Mouse (Mus musculus) kidney, postnatal 14 days (tissue): ENCODE data around the gene Gm11541.
A peak's percentile ranks its signal among the peaks of the same experiment; 100 is the strongest.
"Not testable (repeated sequence)": the region's sequence is repeated elsewhere in the genome, so short reads cannot be mapped to it uniquely, and the experiment has no call there.

ENCODE experiments used
- DNase-seq: peaks from one replicate; pipeline ENCODE4 v3.0.0; 2022; ENCODE audit warnings: mixed read lengths

The Gm11541 gene

GRCm38 (mm10) chr11:94695508-94695907, 8.8 kb downstream of the Gm11541 start:
- no peak for DNase-seq

GRCm38 (mm10) chr11:94692502-94692901, 11.8 kb downstream of the Gm11541 start:
- not testable (repeated sequence) for DNase-seq

GRCm38 (mm10) chr11:94687178-94687577, 17.1 kb downstream of the Gm11541 start:
- DNase-seq, result no peak

- DNase-seq, result no peak
Measured at GRCm38 (mm10) chr11:94682427-94682826, 21.9 kb downstream of the Gm11541 start.

- DNase-seq, result no peak
Measured at GRCm38 (mm10) chr11:94681640-94682039, 22.7 kb downstream of the Gm11541 start.

- no peak for DNase-seq
Measured at GRCm38 (mm10) chr11:94680639-94681038, 23.7 kb downstream of the Gm11541 start.

GRCm38 (mm10) chr11:94677607-94678145, 26.6 kb downstream of the Gm11541 start:
- no peak for DNase-seq

- DNase-seq, result peak; percentile 96
Measured at GRCm38 (mm10) chr11:94676754-94677606, 27.3 kb downstream of the Gm11541 start, which contains the start of gene Xylt2. TSS of gene Xylt2 (minus strand) at chr11:94677515.

GRCm38 (mm10) chr11:94676308-94676707, 28.0 kb downstream of the Gm11541 start:
- DNase-seq, result no peak

- no peak for DNase-seq
Measured at GRCm38 (mm10) chr11:94675446-94675845, 28.9 kb downstream of the Gm11541 start.

GRCm38 (mm10) chr11:94674984-94675383, 29.3 kb downstream of the Gm11541 start:
- DNase-seq, result no peak

GRCm38 (mm10) chr11:94665281-94665680, 39.0 kb downstream of the Gm11541 start:
- no peak for DNase-seq

GRCm38 (mm10) chr11:94661344-94661743, 43.0 kb downstream of the Gm11541 start:
- no peak for DNase-seq

GRCm38 (mm10) chr11:94653663-94654436, 50.4 kb downstream of the Gm11541 start, which contains the start of the genes Mrpl27 and Eme1:
TSS of gene Mrpl27 (plus strand) at chr11:94653767.
TSS of gene Eme1 (minus strand) at chr11:94653964.
- peak; percentile 90 for DNase-seq

- DNase-seq, result no peak
Measured at GRCm38 (mm10) chr11:94652973-94653372, 51.3 kb downstream of the Gm11541 start.

GRCm38 (mm10) chr11:94651241-94651640, 53.1 kb downstream of the Gm11541 start:
- DNase-seq, result not testable (repeated sequence)

- DNase-seq, result no peak
Measured at GRCm38 (mm10) chr11:94646457-94646856, 57.8 kb downstream of the Gm11541 start.
